ENCODE assay signal across 8 mouse cellular contexts in the genomic region with DNA sequence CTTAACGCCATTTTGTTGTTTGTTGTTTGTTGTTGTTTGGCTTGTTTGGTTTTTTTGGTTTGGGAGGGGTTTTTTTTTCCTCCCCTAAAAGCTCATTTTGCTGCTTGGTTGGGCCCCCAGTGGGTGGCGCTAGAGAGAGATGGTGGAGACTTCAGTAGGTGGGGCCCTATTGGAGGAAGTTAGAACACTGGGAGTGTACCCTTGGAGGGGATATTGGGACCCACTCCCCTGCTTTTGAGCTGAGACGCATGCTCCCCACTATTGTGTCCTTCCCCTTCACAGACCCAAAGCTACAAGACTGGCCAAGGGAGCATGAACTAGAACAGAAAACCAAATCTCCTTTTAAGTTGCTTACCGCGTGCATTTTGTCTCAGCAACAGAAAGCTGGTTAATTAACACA. TPM values are rescaled to one million over a fixed set of nuclear protein-coding genes. Genes with fewer than 3 reads are reported as not detected.
A peak's percentile ranks its signal among the peaks of the same experiment; 100 is the strongest.
DNase-seq lines count a peak whose midpoint lies in the region; ATAC-seq lines count a peak whose summit lies in the region.

No protein-coding gene starts in this region.

- peaks cover 29% of the 10 kb centered on the region for H3K27me3 ChIP-seq in heart, embryonic 11.5 days (ENCODE audit: control insufficient read depth, insufficient read depth, low read length)
- H3K27me3 ChIP-seq in hindbrain, embryonic 10.5 days (ENCODE audit: insufficient read depth, poor library complexity, severe bottlenecking), result peaks cover 55% of the 10 kb centered on the region

- H3K9me3 ChIP-seq in heart, embryonic 11.5 days (replicated peaks; ENCODE audit: control insufficient read depth, low read length), result no peaks in the 10 kb centered on the region
- no peaks in the 10 kb centered on the region for H3K9me3 ChIP-seq in hindbrain, embryonic 10.5 days

- peak; percentile 49 to 67 for DNase-seq in heart, postnatal 14 days
- peak; percentile 12 for DNase-seq in 416B (ENCODE audit: low read depth)
- DNase-seq in Muller cell, postnatal 12 days (ENCODE audit: inconsistent ontology term), result peak; percentile 46
- DNase-seq in cerebellum, postnatal 10 days, result peak; percentile 77 to 80
- DNase-seq in layer of hippocampus, postnatal 36 days, result peak; percentile 54 to 56
- DNase-seq in retina, postnatal 7 days (ENCODE audit: low read depth, low spot score), result peak; percentile 17
- DNase-seq in hindbrain, embryonic 10.5 days (ENCODE audit: low spot score), result no peak

- intact Hi-C loops in heart, postnatal 14 days (cut with DNase I), result no loop called here

- no peak overlapping the region for H3K27ac ChIP-seq in heart, embryonic 11.5 days (ENCODE audit: low read depth, low read length)
- H3K27ac ChIP-seq in hindbrain, embryonic 10.5 days, result no peak overlapping the region

- no peak overlapping the region for H3K9ac ChIP-seq in heart, embryonic 11.5 days (ENCODE audit: low read depth, low read length)

- H3K4me2 ChIP-seq in heart, embryonic 11.5 days, result no peak overlapping the region

- ATAC-seq in heart, embryonic 11.5 days (replicated peaks; ENCODE audit: insufficient number of reproducible peaks, low FRiP score, low TSS enrichment), result no peak

- H3K4me1 ChIP-seq in heart, embryonic 11.5 days (ENCODE audit: control insufficient read depth, insufficient read depth, low read length), result no peaks in the 10 kb centered on the region
- peaks cover 27% of the 10 kb centered on the region for H3K4me1 ChIP-seq in hindbrain, embryonic 10.5 days (replicated peaks)

- WGBS in heart, embryonic 11.5 days (ENCODE audit: insufficient replicate concordance), result 46% methylated on average over 5 of the region's 5 CpGs
- WGBS in hindbrain, embryonic 10.5 days, result 48% methylated on average over 5 of the region's 5 CpGs

- no peak overlapping the region for H3K4me3 ChIP-seq in heart, embryonic 11.5 days (ENCODE audit: low read depth, low read length)
- no peak overlapping the region for H3K4me3 ChIP-seq in hindbrain, embryonic 10.5 days

- no peaks in the 10 kb centered on the region for H3K36me3 ChIP-seq in heart, embryonic 11.5 days (ENCODE audit: control insufficient read depth, insufficient read depth, low read length)
- no peaks in the 10 kb centered on the region for H3K36me3 ChIP-seq in hindbrain, embryonic 10.5 days

RNA-seq across cellular contexts. Expression of a gene that starts 1.1 kb away (rescaled TPM):
- 1 to 10 TPM; 1.3 to 1.4 TPM for total RNA-seq in heart, postnatal 14 days (2021)
- 3.0 and 4.1 TPM in 2 replicates for polyA plus RNA-seq in heart, embryonic 11.5 days (2014; fragmentation: Nextera tagmentation; extraction: Ambion mirVana)
- total RNA-seq in layer of hippocampus, postnatal 36 days (2021), result 10 to 100 TPM; 31.2 to 33.6 TPM
- 1.7 and 3.1 TPM in 2 replicates for polyA plus RNA-seq in hindbrain, embryonic 10.5 days (2016; fragmentation: Nextera tagmentation; extraction: Ambion mirVana)

Comparison
In these comparisons a context has a peak if more than half of its experiments do, and no peak if none do; other contexts are left out.
1. RNA of a gene that starts 1.1 kb away (total RNA-seq): 31.2 to 33.6 TPM in layer of hippocampus, postnatal 36 days; 1.3 to 1.4 TPM in heart, postnatal 14 days; every median in the first group is over 10 times any median in the second.